Mouse (Mus musculus) neural tube, embryonic 11.5 days (tissue): Measurements from ENCODE around the gene Tbxa2r. TPM values are rescaled to one million over a fixed set of nuclear protein-coding genes. Genes with fewer than 3 reads are reported as not detected.

Experiments used
- ATAC-seq: fragments of 200-750 bp; cut with Nextera tagmentation; 2 replicates; pipeline ENCODE4 v1.8.0; 2017; ENCODE audit warnings: moderate number of reproducible peaks, mild to moderate bottlenecking, moderate TSS enrichment, moderate library complexity; ENCODE audit not compliant: insufficient read depth, low FRiP score, low TSS enrichment
- DNase-seq: peaks from one replicate; pipeline ENCODE4 v3.0.0-alpha.2; 2015; ENCODE audit warnings: low spot score
- H3K27ac ChIP-seq: fragments of 300-500 bp; sonication (generic); 2 replicates; pipeline ENCODE4 v1.5.1; 2014; ENCODE audit warnings: low read depth, mild to moderate bottlenecking, low read length
- H3K27me3 ChIP-seq: fragments of 300-500 bp; sonication (generic); 2 replicates; pipeline ENCODE4 v1.6.1; 2014; ENCODE audit warnings: mild to moderate bottlenecking, low read length, mixed read lengths; ENCODE audit not compliant: control insufficient read depth, insufficient read depth
- H3K36me3 ChIP-seq: fragments of 300-500 bp; sonication (generic); 2 replicates; pipeline ENCODE4 v1.6.1; 2014; ENCODE audit warnings: mild to moderate bottlenecking, low read length, moderate library complexity, mixed read lengths; ENCODE audit not compliant: control insufficient read depth, insufficient read depth
- H3K4me1 ChIP-seq: fragments of 300-500 bp; sonication (generic); 2 replicates; pipeline ENCODE4 v1.6.1; 2014; ENCODE audit warnings: low read length, mixed read lengths; ENCODE audit not compliant: control insufficient read depth, insufficient read depth
- H3K4me2 ChIP-seq: fragments of 300-500 bp; sonication (generic); 2 replicates; pipeline ENCODE4 v1.6.1; 2014; ENCODE audit warnings: low read depth, mild to moderate bottlenecking, moderate library complexity
- H3K4me3 ChIP-seq: fragments of 300-500 bp; sonication (generic); 2 replicates; pipeline ENCODE4 v1.5.1; 2014; ENCODE audit warnings: low read depth, low read length
- H3K9ac ChIP-seq: fragments of 300-500 bp; sonication (generic); 2 replicates; pipeline ENCODE4 v1.6.1; 2014; ENCODE audit warnings: mild to moderate bottlenecking, low read length
- H3K9me3 ChIP-seq: fragments of 300-500 bp; sonication (generic); 2 replicates; pipeline ENCODE4 v1.6.1; 2016; ENCODE audit warnings: low read length; ENCODE audit not compliant: control insufficient read depth
- WGBS: fragments of 180-500 bp; shearing (Covaris S2); extraction: QIAGEN DNeasy Blood & Tissue Kit; methylation state at CpG from one replicate; pipeline ENCODE4 v1.1.7; 2014; 5-methylcytosine and 5-hydroxymethylcytosine counted together
- polyA plus RNA-seq: library from polyadenylated mRNA; unstranded; fragments of >200 nt; fragmentation: Nextera tagmentation; extraction: Ambion mirVana; gene quantifications from 2 replicates; pipeline ENCODE4 v1.2.1, GENCODE M21; 2014

Gene Tbxa2r
- polyA plus RNA-seq, 1 experiment from 2014 or later = 1.8 TPM

GRCm38 (mm10) chr10:81289278-81289677 is 39.3 kb upstream of the Tbxa2r start:
- H3K27me3 ChIP-seq = peaks cover 33% of the 10 kb centered on the region
- H3K4me2 ChIP-seq = no peak overlapping the region
- no peak for ATAC-seq
- H3K4me1 ChIP-seq = peaks cover 9% of the 10 kb centered on the region
- H3K4me3 ChIP-seq = no peak overlapping the region
- DNase-seq = peak; percentile 76
- H3K9ac ChIP-seq = no peak overlapping the region
- no peaks in the 10 kb centered on the region for H3K36me3 ChIP-seq
- WGBS = 4% methylated on average over 7 of the region's 7 CpGs
- no peak overlapping the region for H3K27ac ChIP-seq
- H3K9me3 ChIP-seq = no peaks in the 10 kb centered on the region

DNA sequence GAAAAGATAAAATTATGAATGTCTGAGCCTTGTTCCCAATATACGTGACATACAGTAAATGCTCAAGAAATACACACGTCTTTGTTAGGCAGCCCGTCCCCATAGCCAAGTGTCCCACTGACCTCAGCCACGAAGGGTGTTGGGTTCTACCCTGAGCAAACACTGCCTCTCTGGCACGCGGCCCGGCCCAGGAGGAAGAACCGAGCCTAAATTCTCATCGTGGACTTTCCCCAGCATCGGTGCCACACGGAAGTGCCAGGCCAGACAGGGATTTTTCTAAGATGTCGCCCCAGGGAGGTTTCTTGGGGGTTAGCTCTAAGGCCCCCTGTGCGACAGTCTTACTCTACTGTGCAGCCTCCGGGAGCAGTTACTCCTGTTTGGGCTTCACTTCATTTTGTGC is 38.7 kb upstream of the Tbxa2r start:
- H3K36me3 ChIP-seq = no peaks in the 10 kb centered on the region
- ATAC-seq (no peak), DNase-seq (no peak)
- H3K9me3 ChIP-seq = no peaks in the 10 kb centered on the region
- H3K4me3 ChIP-seq = no peak overlapping the region
- H3K27ac ChIP-seq = no peak overlapping the region
- H3K4me1 ChIP-seq = peaks cover 12% of the 10 kb centered on the region
- H3K27me3 ChIP-seq = peaks cover 28% of the 10 kb centered on the region
- H3K4me2 ChIP-seq = no peak overlapping the region
- 65% methylated on average over 14 of the region's 14 CpGs for whole genome bisulfite sequencing
- no peak overlapping the region for H3K9ac ChIP-seq

GRCm38 (mm10) chr10:81290698-81291460 is 37.7 kb upstream of the Tbxa2r start:
- peaks cover 12% of the 10 kb centered on the region for H3K4me1 ChIP-seq
- H3K27ac ChIP-seq = no peak overlapping the region
- no peak overlapping the region for H3K4me2 ChIP-seq
- H3K4me3 ChIP-seq = no peak overlapping the region
- no peak for ATAC-seq
- no peak overlapping the region for H3K9ac ChIP-seq
- no peak for DNase-seq
- no peaks in the 10 kb centered on the region for H3K36me3 ChIP-seq
- 15% methylated on average over 24 of the region's 24 CpGs for WGBS
- H3K9me3 ChIP-seq = no peaks in the 10 kb centered on the region
- peaks cover 19% of the 10 kb centered on the region for H3K27me3 ChIP-seq

GRCm38 (mm10) chr10:81291511-81292104 is 36.9 kb upstream of the Tbxa2r start, which contains the start of gene Tjp3:
Gene Tjp3, minus strand, starts transcription at chr10:81291581.
- H3K9me3 ChIP-seq = no peaks in the 10 kb centered on the region
- ATAC-seq = no peak
- WGBS = 75% methylated on average over 9 of the region's 9 CpGs
- no peak within 1 kb of the TSS for H3K9ac ChIP-seq
- no peaks in the 10 kb centered on the region for H3K36me3 ChIP-seq
- no peak within 1 kb of the TSS for H3K4me2 ChIP-seq
- H3K27ac ChIP-seq = no peak within 1 kb of the TSS
- peaks cover 12% of the 10 kb centered on the region for H3K4me1 ChIP-seq
- H3K27me3 ChIP-seq = peaks cover 19% of the 10 kb centered on the region
- DNase-seq = no peak
- peak within 1 kb of the TSS; percentile 87; the same call in 1 of the 2 replicates for H3K4me3 ChIP-seq

GRCm38 (mm10) chr10:81292554-81293333 is 35.8 kb upstream of the Tbxa2r start, which contains the start of gene Pip5k1c:
Gene Pip5k1c, plus strand, starts transcription at chr10:81292963.
- H3K9ac ChIP-seq = peak within 1 kb of the TSS; percentile 87
- DNase-seq (peak; percentile 100), ATAC-seq (peak; percentile 93)
- WGBS = under 1% methylated on average over 65 of the region's 80 CpGs
- no peaks in the 10 kb centered on the region for H3K9me3 ChIP-seq
- H3K4me2 ChIP-seq = peak within 1 kb of the TSS; percentile 94
- H3K27ac ChIP-seq = peak within 1 kb of the TSS; percentile 82
- H3K4me1 ChIP-seq = peaks cover 12% of the 10 kb centered on the region
- H3K27me3 ChIP-seq = peaks cover 19% of the 10 kb centered on the region
- no peaks in the 10 kb centered on the region for H3K36me3 ChIP-seq
- H3K4me3 ChIP-seq = peak within 1 kb of the TSS; percentile 87

DNA sequence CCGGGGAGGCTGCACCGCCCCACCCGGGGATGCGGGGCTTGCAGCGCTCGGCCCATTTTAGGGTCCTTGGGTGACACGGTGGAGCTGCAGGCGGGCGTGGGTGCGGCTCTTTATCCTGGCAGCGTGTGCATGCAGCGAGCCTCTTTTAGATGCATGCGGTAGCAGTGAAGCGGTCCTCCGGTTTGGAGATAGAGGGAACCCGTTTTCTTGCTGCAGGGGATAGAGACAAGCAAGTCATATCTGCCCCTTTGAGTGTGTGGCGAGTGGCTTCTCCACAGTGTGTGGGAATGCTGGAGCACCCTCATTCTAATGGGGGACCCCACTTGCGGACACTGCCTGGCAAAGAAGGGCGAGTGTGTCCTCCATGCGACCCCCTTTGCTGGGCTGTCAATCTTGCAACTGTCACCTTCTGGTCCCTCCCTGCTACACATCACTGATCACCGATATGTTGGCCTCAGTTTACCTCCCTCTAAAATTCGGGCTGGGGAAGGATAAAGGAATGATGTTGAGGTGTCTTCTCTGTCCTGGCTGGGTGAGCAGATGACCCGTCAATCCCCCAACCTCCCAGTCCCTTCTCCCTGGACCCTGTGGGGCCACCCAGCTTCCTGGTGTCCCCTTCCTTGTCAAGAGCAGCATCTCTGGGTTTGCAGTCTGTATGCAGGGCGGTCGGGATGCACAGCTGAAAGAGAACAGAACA is 35.0 kb upstream of the Tbxa2r start:
- Histone ChIP-seq H3K4me3 (peak overlapping the region; percentile 87), H3K4me1 (peaks cover 12% of the 10 kb centered on the region), H3K9ac (peak overlapping the region; percentile 87), H3K27ac (peak overlapping the region; percentile 82), H3K9me3 (no peaks in the 10 kb centered on the region), H3K27me3 (peaks cover 19% of the 10 kb centered on the region), H3K4me2 (peak overlapping the region; percentile 94), H3K36me3 (no peaks in the 10 kb centered on the region)
- no peak for ATAC-seq
- no peak for DNase-seq
- WGBS = 5% methylated on average over 25 of the region's 25 CpGs

DNA sequence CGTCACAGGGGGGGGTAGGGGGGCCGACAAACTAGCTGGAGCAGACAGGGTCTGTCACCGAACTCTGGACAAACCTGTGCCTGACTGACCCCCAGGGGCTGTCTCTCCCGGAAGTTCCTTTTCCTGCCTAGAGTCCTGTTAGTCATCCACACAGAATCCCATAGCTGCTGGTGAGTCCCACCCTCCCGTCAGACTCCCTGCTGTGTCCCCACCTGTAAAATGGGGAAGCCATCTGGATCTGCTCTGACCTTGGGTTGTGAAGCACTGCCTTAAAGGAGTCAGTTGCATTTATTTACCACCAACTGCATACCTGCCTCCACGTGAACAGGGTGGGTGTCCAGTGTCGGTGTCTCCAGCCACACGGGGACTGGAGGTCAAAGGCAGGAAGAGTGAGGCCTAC is 34.1 kb upstream of the Tbxa2r start:
- Histone ChIP-seq H3K27me3 (peaks cover 19% of the 10 kb centered on the region), H3K4me2 (peak overlapping the region; percentile 94), H3K4me3 (peak overlapping the region; percentile 87), H3K36me3 (no peaks in the 10 kb centered on the region), H3K9me3 (no peaks in the 10 kb centered on the region), H3K4me1 (peaks cover 12% of the 10 kb centered on the region), H3K9ac (peak overlapping the region; percentile 87; the same call in 1 of the 2 replicates), H3K27ac (no peak overlapping the region)
- WGBS = 50% methylated on average over 8 of the region's 8 CpGs
- ATAC-seq (no peak), DNase-seq (no peak)

DNA sequence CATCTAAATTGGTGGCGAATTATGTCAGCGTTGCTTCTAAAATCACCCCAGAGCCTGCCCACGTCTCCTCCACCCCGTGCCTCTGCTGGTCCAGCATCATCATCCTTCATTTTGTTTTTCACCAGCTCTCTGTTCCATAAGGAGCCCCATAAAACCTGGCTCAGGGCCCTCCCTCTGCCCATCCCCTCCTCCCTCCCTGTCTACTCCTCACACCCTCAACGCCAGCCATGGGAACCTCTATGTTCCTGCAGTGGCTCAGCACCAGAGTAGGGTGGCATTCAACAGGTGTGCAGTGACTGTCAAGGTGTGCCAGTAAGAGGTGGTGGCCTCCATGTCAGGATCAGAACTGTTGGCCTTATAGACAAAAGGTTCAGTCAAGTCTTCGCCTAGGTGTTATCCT is 33.3 kb upstream of the Tbxa2r start:
- Histone ChIP-seq H3K27me3 (peaks cover 12% of the 10 kb centered on the region), H3K27ac (no peak overlapping the region), H3K4me3 (no peak overlapping the region), H3K9me3 (no peaks in the 10 kb centered on the region), H3K36me3 (no peaks in the 10 kb centered on the region), H3K9ac (no peak overlapping the region), H3K4me2 (no peak overlapping the region), H3K4me1 (peaks cover 12% of the 10 kb centered on the region)
- ATAC-seq (no peak), DNase-seq (no peak)
- WGBS = 91% methylated on average over 6 of the region's 6 CpGs
